Mouse (Mus musculus): ENCODE measurements at regions not wholly inside any gene's neighbourhood (a gene's known extent, or its start where the extent isn't known, plus 50 kb on each side); places are given as distances from the start of the nearest gene placed in this dataset.

GRCm38 (mm10) chr5:112053600-112054155 is 198.6 kb downstream of the Cryba4 start:
- WGBS: 85% methylated on average over 5 of the region's 5 CpGs
- no peaks in the 10 kb centered on the region for H3K4me1 ChIP-seq (replicated peaks)
- H3K36me3 ChIP-seq: no peaks in the 10 kb centered on the region
- no peaks in the 10 kb centered on the region for H3K9me3 ChIP-seq
- no peak overlapping the region for H3K27ac ChIP-seq
- H3K4me2 ChIP-seq: no peak overlapping the region
- no peak overlapping the region for H3K9ac ChIP-seq (replicated peaks)
- H3K4me3 ChIP-seq (replicated peaks): no peak overlapping the region
- no peak for ATAC-seq (ENCODE audit: insufficient number of reproducible peaks, insufficient read depth, low FRiP score, low TSS enrichment, low read depth)
- H3K27me3 ChIP-seq: peaks cover 66% of the 10 kb centered on the region

- WGBS: 27% methylated on average over 4 of the region's 4 CpGs
- H3K27ac ChIP-seq: no peak overlapping the region
- no peak overlapping the region for H3K9ac ChIP-seq (replicated peaks)
- no peak overlapping the region for H3K4me3 ChIP-seq (replicated peaks)
- no peak overlapping the region for H3K4me2 ChIP-seq
- H3K27me3 ChIP-seq: peaks cover 52% of the 10 kb centered on the region
- H3K36me3 ChIP-seq: no peaks in the 10 kb centered on the region
- ATAC-seq (ENCODE audit: insufficient number of reproducible peaks, insufficient read depth, low FRiP score, low TSS enrichment, low read depth): no peak
- H3K4me1 ChIP-seq (replicated peaks): no peaks in the 10 kb centered on the region
- H3K9me3 ChIP-seq: no peaks in the 10 kb centered on the region
Observed at GRCm38 (mm10) chr5:112055018-112055417, 197.3 kb downstream of the Cryba4 start.

DNA sequence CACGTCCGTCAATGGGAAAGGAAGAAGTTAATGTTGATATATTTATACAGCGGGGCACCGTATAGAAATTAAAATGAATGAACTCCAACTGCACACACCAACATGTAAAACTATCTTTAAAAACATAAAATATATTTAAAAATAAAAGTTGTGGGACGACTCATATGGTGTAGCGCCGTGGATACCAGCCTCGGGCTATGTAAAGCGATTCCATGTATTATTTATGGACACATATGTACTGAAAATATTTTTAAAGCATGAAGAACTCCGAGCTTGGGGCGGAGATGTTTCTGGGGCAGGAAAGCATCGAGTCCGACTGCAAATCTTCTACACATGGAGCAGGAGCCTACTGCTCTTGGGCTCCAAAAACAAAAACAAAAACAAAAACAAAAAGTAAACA is 182.4 kb downstream of the Cryba4 start:
- Histone ChIP-seq H3K9me3 (no peaks in the 10 kb centered on the region), H3K4me2 (no peak overlapping the region), H3K36me3 (no peaks in the 10 kb centered on the region), H3K27me3 (peaks cover 18% of the 10 kb centered on the region; the same call in 1 of the 2 replicates), H3K9ac (replicated peaks) (no peak overlapping the region), H3K27ac (no peak overlapping the region), H3K4me1 (replicated peaks) (no peaks in the 10 kb centered on the region), H3K4me3 (replicated peaks) (no peak overlapping the region)
- no peak for ATAC-seq (ENCODE audit: insufficient number of reproducible peaks, insufficient read depth, low FRiP score, low TSS enrichment, low read depth)
- WGBS: 88% methylated on average over 13 of the region's 13 CpGs

DNA sequence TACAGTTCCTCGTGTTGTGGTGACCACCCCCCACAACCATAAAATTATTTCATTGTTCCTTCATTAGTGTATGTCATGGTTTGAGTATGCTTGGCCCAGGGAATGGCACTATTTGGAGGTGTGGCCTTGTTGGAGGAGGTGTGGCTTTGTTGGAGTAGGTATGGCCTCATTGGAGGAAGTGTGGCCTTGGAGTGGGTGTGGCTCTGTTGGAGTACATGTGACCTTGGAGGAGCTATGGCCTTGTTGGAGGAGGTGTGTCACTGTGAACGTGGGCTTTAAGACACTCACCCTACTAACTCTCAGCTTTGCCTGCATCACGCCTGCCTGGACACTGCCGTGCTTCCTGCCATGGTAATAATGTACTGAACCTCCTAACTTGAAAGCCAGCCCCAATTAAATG is 179.9 kb downstream of the Cryba4 start:
- H3K27me3 ChIP-seq: peaks cover 10% of the 10 kb centered on the region; the same call in 1 of the 2 replicates

GRCm38 (mm10) chr5:112077097-112077496 is 175.2 kb downstream of the Cryba4 start:
- 33% methylated on average over 14 of the region's 14 CpGs for WGBS
- H3K27ac ChIP-seq: no peak overlapping the region
- H3K4me1 ChIP-seq (replicated peaks): 0 out of 2 replicates have a peak, but pooled peaks cover 3% of the 10 kb centered on the region

More for the DNA sequence above, 179.9 kb downstream of the Cryba4 start:
- no peak overlapping the region for H3K4me2 ChIP-seq
- H3K27ac ChIP-seq: no peak overlapping the region
- no peak overlapping the region for H3K9ac ChIP-seq (replicated peaks)
- H3K36me3 ChIP-seq: no peaks in the 10 kb centered on the region
- no peak for ATAC-seq (ENCODE audit: insufficient number of reproducible peaks, insufficient read depth, low FRiP score, low TSS enrichment, low read depth)
- no peaks in the 10 kb centered on the region for H3K9me3 ChIP-seq
- H3K4me3 ChIP-seq (replicated peaks): no peak overlapping the region
- 0 out of 2 replicates have a peak, but pooled peaks cover 3% of the 10 kb centered on the region for H3K4me1 ChIP-seq (replicated peaks)
- WGBS: 52% methylated on average over 4 of the region's 4 CpGs

DNA sequence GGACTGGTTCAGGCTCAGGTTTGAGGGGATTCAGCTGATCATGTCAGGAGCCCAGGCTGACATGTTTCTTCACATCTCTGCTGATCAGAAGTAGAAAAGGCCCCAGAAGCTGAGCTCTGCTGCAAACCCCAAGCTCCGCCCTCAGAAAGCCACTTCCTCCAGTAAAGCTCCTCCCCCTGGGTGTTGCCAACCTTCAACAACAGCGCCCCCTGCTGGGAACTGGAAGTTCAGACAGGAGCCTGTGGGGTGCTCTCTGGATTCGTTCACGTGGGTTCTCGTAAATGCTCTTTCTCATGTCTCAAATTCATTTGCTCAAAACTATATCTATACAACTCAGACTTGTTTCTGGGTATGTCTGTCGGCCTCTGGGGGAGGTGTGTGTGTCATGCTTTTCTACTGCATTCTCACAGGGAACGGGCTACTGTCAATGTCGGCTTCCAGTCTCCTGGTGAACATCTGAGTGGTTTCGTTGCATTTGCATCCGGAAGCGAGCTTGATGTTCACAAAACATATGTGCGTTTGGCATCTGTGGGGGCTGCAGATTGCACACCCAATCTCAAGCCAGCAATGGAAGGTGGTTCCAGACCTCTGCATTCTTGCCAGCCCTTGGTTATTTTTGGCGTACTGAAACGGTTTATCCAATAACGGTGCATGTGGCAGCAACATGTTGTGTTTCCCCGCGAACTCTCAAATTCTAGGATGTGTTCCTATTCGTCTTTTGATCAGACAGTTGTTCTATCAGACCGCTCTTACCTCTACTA is 174.3 kb downstream of the Cryba4 start:
- no peak overlapping the region for H3K4me2 ChIP-seq
- H3K4me1 ChIP-seq (replicated peaks): 0 out of 2 replicates have a peak, but pooled peaks cover 3% of the 10 kb centered on the region
- ATAC-seq (ENCODE audit: insufficient number of reproducible peaks, insufficient read depth, low FRiP score, low TSS enrichment, low read depth): no peak
- H3K27me3 ChIP-seq: peaks cover 8% of the 10 kb centered on the region; the same call in 1 of the 2 replicates
- H3K4me3 ChIP-seq (replicated peaks): no peak overlapping the region
- no peaks in the 10 kb centered on the region for H3K36me3 ChIP-seq
- 0 out of 2 replicates have a peak, but pooled peaks cover 8% of the 10 kb centered on the region for H3K9me3 ChIP-seq
- no peak overlapping the region for H3K27ac ChIP-seq
- WGBS: 80% methylated on average over 19 of the region's 19 CpGs
- H3K9ac ChIP-seq (replicated peaks): no peak overlapping the region

More at GRCm38 (mm10) chr5:112077097-112077496, 175.2 kb downstream of the Cryba4 start:
- Histone ChIP-seq H3K27me3 (peaks cover 8% of the 10 kb centered on the region; the same call in 1 of the 2 replicates), H3K4me3 (replicated peaks) (no peak overlapping the region), H3K4me2 (no peak overlapping the region), H3K36me3 (no peaks in the 10 kb centered on the region), H3K9me3 (0 out of 2 replicates have a peak, but pooled peaks cover 8% of the 10 kb centered on the region), H3K9ac (replicated peaks) (no peak overlapping the region)
- no peak for ATAC-seq (ENCODE audit: insufficient number of reproducible peaks, insufficient read depth, low FRiP score, low TSS enrichment, low read depth)

DNA sequence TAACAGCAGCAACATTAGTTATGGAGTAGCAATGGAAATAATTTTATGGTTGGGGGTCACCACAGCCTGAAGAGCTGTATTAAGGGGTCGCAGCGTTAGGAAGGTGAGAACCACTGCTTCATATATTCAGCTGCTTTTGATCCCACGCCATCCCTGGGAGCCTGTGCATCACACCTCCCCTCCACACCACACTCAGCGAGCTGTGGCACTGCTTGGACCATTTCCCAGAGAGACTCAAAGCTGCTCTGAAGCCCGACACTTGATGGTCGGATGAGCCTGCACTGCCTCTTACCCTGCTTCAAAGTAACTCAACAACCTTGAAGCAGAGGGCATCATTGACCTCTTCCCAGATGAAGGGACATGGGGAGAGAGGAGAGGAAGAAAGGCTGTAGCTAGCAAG is 171.3 kb downstream of the Cryba4 start:
- no peak overlapping the region for H3K4me3 ChIP-seq (replicated peaks)
- no peaks in the 10 kb centered on the region for H3K36me3 ChIP-seq
- no peak overlapping the region for H3K4me2 ChIP-seq
- no peak overlapping the region for H3K27ac ChIP-seq
- 0 out of 2 replicates have a peak, but pooled peaks cover 8% of the 10 kb centered on the region for H3K9me3 ChIP-seq
- peaks cover 8% of the 10 kb centered on the region; the same call in 1 of the 2 replicates for H3K27me3 ChIP-seq
- H3K9ac ChIP-seq (replicated peaks): no peak overlapping the region
- 0 out of 2 replicates have a peak, but pooled peaks cover 3% of the 10 kb centered on the region for H3K4me1 ChIP-seq (replicated peaks)
- ATAC-seq (ENCODE audit: insufficient number of reproducible peaks, insufficient read depth, low FRiP score, low TSS enrichment, low read depth): no peak
- 72% methylated on average over 6 of the region's 6 CpGs for WGBS

GRCm38 (mm10) chr5:112091867-112092535 is 160.3 kb downstream of the Cryba4 start:
- no peak overlapping the region for H3K4me3 ChIP-seq (replicated peaks)
- H3K36me3 ChIP-seq: no peaks in the 10 kb centered on the region
- no peak overlapping the region for H3K27ac ChIP-seq
- H3K9ac ChIP-seq (replicated peaks): no peak overlapping the region
- WGBS: 80% methylated on average over 7 of the region's 7 CpGs
- H3K4me2 ChIP-seq: no peak overlapping the region
- no peaks in the 10 kb centered on the region for H3K9me3 ChIP-seq
- H3K4me1 ChIP-seq (replicated peaks): no peaks in the 10 kb centered on the region
- peaks cover 12% of the 10 kb centered on the region; the same call in 1 of the 2 replicates for H3K27me3 ChIP-seq
- ATAC-seq (ENCODE audit: insufficient number of reproducible peaks, insufficient read depth, low FRiP score, low TSS enrichment, low read depth): no peak

GRCm38 (mm10) chr5:112093905-112094571 is 158.3 kb downstream of the Cryba4 start:
- H3K27me3 ChIP-seq: peaks cover 28% of the 10 kb centered on the region
- H3K4me3 ChIP-seq (replicated peaks): no peak overlapping the region
- H3K4me1 ChIP-seq (replicated peaks): no peaks in the 10 kb centered on the region
- H3K9me3 ChIP-seq: no peaks in the 10 kb centered on the region
- no peak for ATAC-seq (ENCODE audit: insufficient number of reproducible peaks, insufficient read depth, low FRiP score, low TSS enrichment, low read depth)
- no peaks in the 10 kb centered on the region for H3K36me3 ChIP-seq
- 78% methylated on average over 17 of the region's 17 CpGs for WGBS
- no peak overlapping the region for H3K27ac ChIP-seq
- H3K9ac ChIP-seq (replicated peaks): no peak overlapping the region
- H3K4me2 ChIP-seq: no peak overlapping the region

DNA sequence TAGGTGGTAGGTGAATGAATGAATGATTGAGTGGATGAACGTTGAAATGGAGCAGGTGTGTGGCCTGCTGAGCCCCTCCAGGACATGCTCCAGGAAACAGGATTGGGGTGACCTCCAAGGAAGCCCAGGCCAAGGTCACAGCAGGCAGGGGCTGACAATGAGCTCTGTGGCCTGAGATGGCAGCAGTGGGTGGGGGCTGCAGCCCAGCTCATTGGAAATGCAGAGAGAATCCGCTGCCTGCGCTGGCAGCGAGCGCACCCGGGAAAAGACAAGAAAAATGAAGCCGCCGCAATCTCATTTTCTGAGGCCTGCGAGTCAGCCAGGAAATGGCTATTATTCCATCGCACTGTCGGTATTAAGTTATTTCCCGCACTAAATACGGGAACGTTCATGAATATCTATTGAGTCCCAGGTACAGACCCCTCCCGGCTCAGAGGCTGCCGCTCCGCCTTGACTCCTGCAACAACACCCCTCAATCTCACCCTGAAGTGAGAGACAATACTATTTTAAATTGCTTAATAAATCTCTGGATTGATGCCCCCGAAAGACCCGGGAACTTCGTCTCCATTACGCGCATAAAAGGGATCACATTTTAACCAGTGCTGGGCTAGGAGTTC is 153.7 kb downstream of the Cryba4 start:
- no peak for ATAC-seq (ENCODE audit: insufficient number of reproducible peaks, insufficient read depth, low FRiP score, low TSS enrichment, low read depth)
- H3K36me3 ChIP-seq: no peaks in the 10 kb centered on the region
- no peaks in the 10 kb centered on the region for H3K9me3 ChIP-seq
- peaks cover 39% of the 10 kb centered on the region for H3K27me3 ChIP-seq
- WGBS: 68% methylated on average over 22 of the region's 22 CpGs
- no peak overlapping the region for H3K27ac ChIP-seq
- H3K4me3 ChIP-seq (replicated peaks): no peak overlapping the region
- H3K4me2 ChIP-seq: no peak overlapping the region
- H3K4me1 ChIP-seq (replicated peaks): no peaks in the 10 kb centered on the region
- no peak overlapping the region for H3K9ac ChIP-seq (replicated peaks)

Data from limb, embryonic 12.5 days (tissue).